Mouse (Mus musculus): ENCODE measurements around the gene Padi4.
A peak's percentile ranks its signal among the peaks of the same experiment; 100 is the strongest.

Gene Padi4

DNA sequence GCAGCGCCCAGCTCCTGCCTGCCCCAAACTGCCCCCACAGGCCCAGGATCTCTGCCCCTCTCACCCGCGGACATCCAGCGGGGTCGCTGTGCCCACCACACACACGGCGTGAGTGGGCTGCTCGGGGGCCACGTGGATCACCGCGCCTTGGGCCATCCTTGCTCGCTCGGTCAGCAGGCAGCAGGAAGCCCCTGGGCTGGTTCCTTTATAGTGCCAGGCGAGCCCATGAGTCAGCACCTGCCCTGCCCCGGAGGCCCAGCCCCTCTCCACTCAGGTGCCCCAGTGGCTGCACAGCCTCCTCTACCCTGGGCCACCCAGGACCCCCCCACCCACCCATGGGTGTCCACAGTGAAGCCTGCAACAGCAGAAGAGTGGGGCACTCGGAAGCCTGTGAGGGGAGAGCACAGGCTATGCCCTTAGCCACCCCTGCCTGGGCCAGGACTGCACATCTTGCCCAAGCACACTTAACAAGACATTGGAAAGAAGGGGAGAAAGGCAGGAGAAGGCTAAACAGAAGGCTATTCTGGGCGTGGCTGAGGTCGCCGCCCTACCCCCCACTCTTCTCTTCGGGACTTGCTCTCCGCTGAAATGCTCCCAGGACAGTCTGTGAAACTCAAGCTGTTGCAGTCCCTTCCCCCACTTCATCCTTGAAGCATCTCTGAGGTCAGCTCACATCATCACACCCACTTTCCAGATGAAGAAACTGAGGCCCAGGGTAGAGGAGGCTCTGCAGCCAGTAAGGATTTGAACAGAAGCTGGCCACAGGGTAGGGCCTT lies at the start of gene Padi4:
Gene Padi4, minus strand, starts transcription at position 212 of the 776 bp plus-strand sequence.
- DNase-seq (ENCODE audit: low spot score in 2 of 2) = no peak

GRCm38 (mm10) chr4:140821988-140822387 lies 48.0 kb upstream of the Padi4 start:
- peak; percentile 18 to 69 for DNase-seq (ENCODE audit: low spot score in 2 of 2)

DNA sequence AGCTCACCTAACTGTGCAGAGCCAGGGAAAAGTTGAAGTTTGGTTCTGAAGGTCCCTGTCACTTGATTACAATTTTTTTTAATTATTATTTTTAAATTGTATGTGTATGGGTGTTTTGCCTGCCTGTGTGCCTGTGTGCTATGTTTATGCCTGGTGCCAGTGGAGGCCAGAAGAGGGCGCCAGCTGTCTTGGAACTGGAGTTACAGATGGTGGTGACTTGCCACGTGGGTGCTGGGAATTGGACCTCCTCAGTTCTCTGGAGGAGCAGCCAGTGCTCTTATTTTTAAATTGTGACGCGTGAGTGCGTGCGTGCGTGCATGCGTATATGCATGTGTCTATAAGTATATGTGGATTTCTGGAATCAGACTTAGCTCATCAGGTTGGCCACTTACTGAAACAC lies 43.4 kb upstream of the Padi4 start:
- no peak for DNase-seq (ENCODE audit: low spot score in 2 of 2)

DNA sequence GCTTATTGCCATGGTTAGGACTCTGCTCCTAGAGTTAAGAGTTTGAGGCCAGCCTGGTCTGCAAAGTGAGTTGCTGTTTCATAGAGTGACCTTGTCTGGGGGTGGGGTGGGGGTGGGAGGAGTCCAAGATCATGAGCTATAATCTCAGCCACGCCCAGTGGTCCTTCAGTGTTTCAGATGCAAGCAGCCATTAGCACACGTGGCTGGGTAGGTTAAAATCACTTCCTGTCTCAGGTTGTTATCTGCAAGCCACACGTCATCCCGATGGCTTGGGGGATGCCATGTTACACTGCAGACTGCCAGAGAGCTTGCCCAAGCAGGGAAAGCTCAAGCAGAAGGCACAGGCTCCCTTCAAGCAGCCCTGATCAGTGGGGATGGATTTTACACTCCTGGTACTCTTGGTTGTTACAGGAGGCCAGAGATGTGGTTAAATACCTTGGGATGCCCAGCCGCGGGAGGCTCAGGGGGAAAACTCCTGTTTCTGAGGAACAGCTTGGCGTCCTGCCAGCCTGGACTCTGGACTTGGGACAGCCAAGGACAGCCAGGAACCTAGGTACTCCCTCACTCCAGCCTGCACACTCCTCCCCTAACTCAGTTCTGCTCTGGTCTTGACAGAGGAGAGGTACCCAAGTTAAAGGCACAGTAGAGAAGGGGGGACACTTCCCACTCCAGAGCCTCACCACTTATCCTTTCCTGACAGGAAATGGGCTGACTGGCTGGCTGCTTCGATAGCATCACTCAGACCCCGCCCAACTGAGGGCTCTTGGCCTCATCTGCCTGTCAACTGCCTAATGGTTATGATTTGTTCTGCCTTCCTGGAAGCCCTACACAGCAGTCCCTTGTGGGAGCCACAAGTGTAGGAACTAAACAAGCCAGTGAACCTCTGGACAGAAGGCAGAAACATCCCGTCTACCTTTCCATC lies 42.2 kb upstream of the Padi4 start:
- no peak for DNase-seq (ENCODE audit: low spot score in 2 of 2)

DNA sequence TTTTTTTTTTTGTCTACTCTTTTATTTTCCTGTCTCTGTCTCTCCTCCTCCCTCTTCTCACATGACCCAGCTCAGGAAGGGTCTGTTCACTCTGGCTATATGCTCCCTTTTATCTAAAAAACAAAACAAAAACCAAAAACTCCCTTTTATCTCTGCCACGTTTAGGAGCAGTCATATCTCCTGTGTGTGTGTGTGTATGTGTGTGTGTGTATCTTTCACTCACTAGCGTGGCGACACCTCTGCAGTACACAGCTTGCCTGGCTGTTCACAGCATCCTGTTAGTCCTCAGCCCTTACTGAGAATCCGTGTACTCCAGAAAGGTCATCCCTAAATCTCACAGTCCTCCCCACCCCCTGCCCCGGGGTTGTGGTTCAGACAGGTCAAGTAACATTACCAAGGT lies 41.5 kb upstream of the Padi4 start:
- DNase-seq (ENCODE audit: low spot score in 2 of 2) = no peak

GRCm38 (mm10) chr4:140814241-140815225 lies 40.5 kb upstream of the Padi4 start:
- DNase-seq (ENCODE audit: low spot score in 2 of 2) = no peak

GRCm38 (mm10) chr4:140813358-140814185 lies 39.5 kb upstream of the Padi4 start:
- no peak for DNase-seq (ENCODE audit: low spot score in 2 of 2)

- no peak for DNase-seq (ENCODE audit: low spot score in 2 of 2)
These were observed 38.6 kb upstream of the Padi4 start for GRCm38 (mm10) chr4:140812609-140813008.

DNA sequence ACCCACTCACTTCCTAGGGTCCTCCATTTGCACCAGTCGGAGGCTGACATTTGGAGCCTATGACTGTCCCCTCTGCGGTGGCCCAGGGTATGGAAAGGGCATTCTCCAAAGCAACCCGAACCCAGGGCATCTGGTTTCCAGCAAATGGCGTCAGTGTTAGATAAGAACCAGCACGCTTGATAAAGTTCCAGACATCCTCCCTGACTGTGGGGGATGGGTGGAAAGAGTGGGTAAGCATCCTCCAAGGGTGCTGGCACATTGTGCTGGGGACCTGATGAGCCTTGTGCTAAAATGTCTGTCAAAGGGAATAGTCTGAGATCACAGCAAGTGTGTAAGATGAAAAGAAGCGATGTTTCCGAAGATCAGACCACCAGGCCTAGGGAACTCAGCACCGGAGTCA lies 38.2 kb upstream of the Padi4 start:
- DNase-seq (ENCODE audit: low spot score in 2 of 2) = no peak

DNA sequence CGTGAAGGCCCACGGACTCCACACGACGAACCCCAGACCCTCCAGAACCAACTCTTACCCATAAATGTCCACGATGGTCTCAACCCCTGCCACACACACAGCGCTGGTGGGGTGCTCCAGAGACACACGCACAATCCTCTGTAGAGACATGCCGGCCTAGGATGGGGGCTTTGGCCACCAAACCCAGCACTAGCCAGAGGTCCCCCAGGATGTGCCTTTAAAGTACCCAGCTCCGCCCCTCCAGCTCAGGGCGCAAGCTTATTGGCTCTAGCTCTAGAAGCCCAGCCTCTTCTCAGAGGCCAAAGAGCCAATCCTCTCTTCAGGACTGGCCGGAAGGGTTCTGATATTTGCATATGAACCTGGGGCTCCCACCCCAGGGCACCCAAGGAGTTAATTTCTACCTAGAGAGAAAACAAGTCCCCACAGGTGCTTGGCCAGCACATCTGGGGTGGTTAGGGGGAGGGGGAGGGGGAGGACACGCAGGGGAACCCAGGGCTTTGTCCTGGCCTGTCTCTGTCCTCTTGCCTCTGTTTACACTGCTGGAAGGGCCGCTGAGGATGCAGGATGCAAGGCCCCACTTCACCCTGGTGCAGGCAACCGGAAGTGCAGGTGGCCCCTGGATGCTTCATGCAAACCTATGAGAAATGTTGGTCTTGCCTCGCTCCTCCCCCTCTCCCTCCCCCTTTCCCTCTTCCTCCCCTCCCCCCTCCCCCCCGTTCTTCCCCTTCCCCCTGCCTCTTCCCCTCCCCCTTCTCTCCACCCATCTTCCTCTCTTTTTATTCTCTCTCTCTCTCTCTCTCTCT lies 36.6 kb upstream of the Padi4 start, which contains the start of gene Padi3:
Gene Padi3, minus strand, starts transcription at position 191 of the 803 bp plus-strand sequence.
- DNase-seq (ENCODE audit: low spot score in 2 of 2) = no peak

- no peak for DNase-seq (ENCODE audit: low spot score in 2 of 2)
These were observed 35.1 kb upstream of the Padi4 start for GRCm38 (mm10) chr4:140809118-140809517.

DNA sequence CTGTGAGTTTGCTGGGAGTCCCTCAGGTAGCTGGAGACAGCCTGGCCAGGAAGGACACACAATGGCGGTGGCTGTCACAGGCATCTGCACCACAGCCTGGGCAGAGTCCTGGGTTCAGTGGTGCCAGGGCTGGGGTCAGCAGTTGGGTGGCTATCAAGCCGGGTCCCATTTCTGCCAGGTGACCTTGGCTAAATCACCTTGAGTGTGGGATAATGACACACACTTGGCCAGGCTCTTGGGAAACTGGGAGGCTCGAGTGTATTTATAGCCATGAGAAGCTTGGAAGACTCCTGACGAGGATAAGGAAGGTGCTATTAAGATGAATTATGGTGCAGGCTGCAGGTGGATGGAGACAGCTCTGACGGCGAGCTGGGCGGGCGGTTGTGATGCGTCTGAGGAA lies 30.6 kb upstream of the Padi4 start:
- no peak for DNase-seq (ENCODE audit: low spot score in 2 of 2)

- no peak for DNase-seq (ENCODE audit: low spot score in 2 of 2)
These were observed 27.3 kb upstream of the Padi4 start for GRCm38 (mm10) chr4:140801364-140801763.

DNA sequence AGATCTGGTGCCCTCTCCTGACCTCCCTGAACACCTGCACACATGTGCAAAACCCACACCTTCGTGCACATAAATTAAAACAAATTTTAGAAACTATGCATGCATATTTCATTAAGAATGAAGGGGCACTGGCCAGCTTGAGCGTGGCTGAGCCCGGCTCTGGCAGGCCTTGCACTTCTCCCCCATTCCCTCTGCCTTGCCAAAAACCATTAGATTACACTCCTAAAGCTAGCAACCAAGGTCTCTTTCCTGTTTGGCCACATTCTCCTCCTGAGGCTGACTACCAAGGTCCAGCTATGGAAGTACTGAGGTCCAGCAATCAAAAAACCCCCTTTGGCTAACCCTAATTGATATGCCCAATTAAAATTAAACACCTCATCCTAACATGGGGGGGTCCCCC lies 22.8 kb upstream of the Padi4 start:
- no peak for DNase-seq (ENCODE audit: low spot score in 2 of 2)

GRCm38 (mm10) chr4:140794678-140795077 lies 20.6 kb upstream of the Padi4 start:
- DNase-seq (ENCODE audit: low spot score in 2 of 2) = no peak

- DNase-seq (ENCODE audit: low spot score in 2 of 2) = no peak
These were observed 19.8 kb upstream of the Padi4 start for GRCm38 (mm10) chr4:140793795-140794194.

DNA sequence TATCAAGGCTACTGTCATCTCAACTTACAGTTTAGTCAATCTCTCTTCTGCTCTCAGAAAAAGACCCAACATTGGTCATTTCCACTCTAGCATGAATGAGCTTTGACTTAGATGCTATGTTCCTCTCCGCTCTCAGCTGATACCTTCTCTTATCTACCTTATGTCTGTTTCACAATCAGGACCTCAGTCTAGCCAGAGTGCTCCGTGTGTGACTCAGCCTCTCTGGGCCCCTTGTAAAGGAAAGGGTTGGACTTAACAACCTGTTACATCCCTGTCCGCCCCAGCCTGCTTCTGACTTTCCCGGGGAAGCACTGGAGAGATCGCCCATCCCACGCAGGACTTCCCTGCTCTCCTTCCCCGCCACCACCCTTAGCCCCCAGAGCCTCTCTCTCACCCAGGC lies 18.5 kb upstream of the Padi4 start:
- no peak for DNase-seq (ENCODE audit: low spot score in 2 of 2)

- no peak for DNase-seq (ENCODE audit: low spot score in 2 of 2)
These were observed 17.0 kb upstream of the Padi4 start for GRCm38 (mm10) chr4:140791071-140791470.

DNA sequence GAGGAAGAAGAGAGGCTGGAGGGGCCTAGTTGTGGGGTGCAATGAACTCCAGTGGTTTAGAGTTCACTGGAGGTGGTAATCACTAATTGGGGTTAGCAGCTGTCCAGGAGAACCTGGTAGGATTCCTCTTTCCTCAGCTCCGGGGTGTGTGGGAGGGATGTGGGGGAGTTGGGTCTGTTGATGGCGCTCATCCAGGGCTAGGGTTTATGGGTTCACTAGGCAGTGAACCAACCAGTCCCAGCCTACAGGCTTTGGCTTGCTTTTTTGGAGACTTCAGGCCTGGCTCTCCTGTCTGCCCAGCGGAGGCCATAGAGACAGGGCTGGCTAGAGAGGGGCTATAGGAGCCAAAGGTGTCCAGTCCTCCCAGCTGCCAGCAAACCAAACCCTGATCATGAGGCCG lies 15.9 kb upstream of the Padi4 start:
- no peak for DNase-seq (ENCODE audit: low spot score in 2 of 2)

DNA sequence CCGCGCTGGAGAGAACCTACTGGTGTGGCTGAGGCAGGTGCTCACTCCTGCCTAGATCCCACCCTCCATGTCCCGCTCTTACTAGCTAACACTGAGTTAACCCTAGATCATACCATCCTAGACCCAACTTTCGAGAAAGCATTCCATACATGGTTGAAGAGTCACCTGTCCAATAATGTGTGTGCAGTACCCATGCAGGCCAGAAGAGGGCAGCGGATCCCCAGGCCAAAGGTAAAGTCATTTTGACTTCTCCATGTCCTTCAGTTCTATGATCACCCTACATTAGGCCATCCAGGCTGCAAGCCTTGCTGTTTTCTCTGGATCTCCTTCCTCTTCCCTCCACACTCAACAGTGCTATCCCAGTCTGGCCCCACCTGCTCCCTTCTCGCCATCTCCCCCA lies 14.9 kb upstream of the Padi4 start:
- peak in 1 of 2 experiments; percentile 38 for DNase-seq (ENCODE audit: low spot score in 2 of 2)

Measured in left cerebral cortex, adult 9 months (tissue).